Mouse (Mus musculus) embryonic fibroblast, embryonic 13.5 days (primary cell): ENCODE results near the gene Myo18a. TPM values are rescaled to one million over a fixed set of nuclear protein-coding genes. Genes with fewer than 3 reads are reported as not detected.

Experiments
- H3K27ac ChIP-seq: 2 replicates; pipeline ENCODE4 v1.5.1; 2012; ENCODE audit warnings: low read length, control low read depth, inconsistent platforms; ENCODE audit not compliant: insufficient read depth
- H3K4me1 ChIP-seq: 2 replicates; pipeline ENCODE4 v1.6.1; 2011; ENCODE audit warnings: low read length; ENCODE audit not compliant: control insufficient read depth, insufficient read depth
- H3K4me3 ChIP-seq: 2 replicates; pipeline ENCODE4 v1.5.1; 2011; ENCODE audit warnings: mild to moderate bottlenecking, control low read depth, low read length; ENCODE audit not compliant: insufficient read depth
- CTCF ChIP-seq: IDR thresholded peaks from 2 replicates; pipeline ENCODE4 v1.5.1; 2011; ENCODE audit warnings: mild to moderate bottlenecking, control low read depth, low read length, moderate library complexity, borderline replicate concordance; ENCODE audit not compliant: insufficient read depth
- POLR2A ChIP-seq: IDR thresholded peaks from 2 replicates; pipeline ENCODE4 v1.6.1; 2011; ENCODE audit warnings: low read depth, mild to moderate bottlenecking, control low read depth, low read length, moderate library complexity
- polyA plus RNA-seq: library from polyadenylated mRNA; stranded (reverse); fragments of >200 nt; gene quantifications from 2 replicates; pipeline ENCODE4 v1.2.4, GENCODE M21; 2011; ENCODE audit warnings: low read depth; ENCODE audit not compliant: missing spikeins, insufficient read length

Gene Myo18a
- polyA plus RNA-seq, 1 experiment: 20.1 TPM

DNA sequence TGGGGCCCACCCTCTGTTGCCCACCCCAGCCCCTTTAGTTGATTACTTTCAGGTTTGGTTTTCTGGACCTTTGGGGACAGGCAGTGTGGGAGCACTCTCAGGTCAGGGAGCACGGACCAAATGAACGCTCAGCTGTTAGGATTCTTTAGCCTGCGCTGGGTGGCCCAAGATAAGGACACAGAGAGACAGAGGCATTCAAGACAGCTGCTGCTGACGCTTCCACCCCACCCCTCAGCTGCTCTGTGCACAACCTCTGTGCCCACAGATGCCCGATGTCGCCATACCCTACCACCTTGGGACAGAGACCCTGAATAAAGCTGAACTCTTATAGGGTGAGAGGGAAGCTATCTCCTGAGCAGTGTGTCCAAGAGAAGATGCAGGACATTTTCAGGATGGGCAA is 47.0 kb downstream of the Myo18a start:
- no peaks in the 10 kb centered on the region; the same call in 1 of the 2 replicates for H3K4me1 ChIP-seq
- H3K27ac ChIP-seq: no peak overlapping the region
- no peak for TF ChIP-seq CTCF
- TF ChIP-seq POLR2A: no peak
- H3K4me3 ChIP-seq: no peak overlapping the region

DNA sequence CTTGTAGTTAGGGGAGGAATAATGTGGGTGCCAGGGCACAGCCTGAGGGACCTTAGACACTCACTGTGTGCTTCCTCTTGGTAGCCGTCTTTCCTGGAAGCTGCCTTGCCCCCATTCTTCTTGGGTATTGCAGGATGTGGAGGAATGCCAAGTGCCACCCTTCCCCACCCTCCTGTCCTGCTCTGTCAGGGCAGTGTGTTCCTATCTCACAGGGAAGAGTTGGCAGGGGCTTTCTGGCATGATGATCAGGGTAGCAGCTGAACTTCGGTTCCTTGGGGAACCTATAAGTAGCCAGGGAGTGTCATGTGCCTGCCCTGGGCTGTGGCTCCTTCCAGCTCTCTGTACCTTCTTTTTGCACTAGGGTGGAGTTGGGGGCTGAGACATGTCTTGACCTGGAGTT is 50.9 kb downstream of the Myo18a start:
- H3K4me3 ChIP-seq: no peak overlapping the region
- H3K27ac ChIP-seq: no peak overlapping the region
- no peak for TF ChIP-seq POLR2A
- TF ChIP-seq CTCF: no peak
- H3K4me1 ChIP-seq: no peaks in the 10 kb centered on the region

DNA sequence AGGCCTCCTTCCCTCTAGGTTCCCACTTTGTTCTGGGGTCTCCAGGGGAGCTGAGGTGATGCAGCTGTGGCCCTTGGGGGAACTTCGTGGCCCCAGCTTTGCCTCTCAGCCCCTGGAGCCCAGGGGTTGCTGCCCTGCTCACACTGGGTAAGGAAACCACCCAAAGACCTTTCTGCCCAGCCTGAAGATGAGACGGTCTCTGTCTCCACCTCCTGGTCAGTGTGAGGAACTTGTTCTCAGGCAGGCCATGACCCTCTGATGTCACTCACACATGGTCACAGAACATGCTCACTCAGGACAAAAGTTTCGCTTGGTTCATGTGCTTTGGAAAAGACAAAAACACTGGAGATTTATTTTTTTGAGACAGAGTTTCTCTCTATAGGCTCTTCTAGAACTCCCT is 53.0 kb downstream of the Myo18a start:
- no peak overlapping the region for H3K4me3 ChIP-seq
- H3K27ac ChIP-seq: no peak overlapping the region
- TF ChIP-seq POLR2A: no peak
- peak; percentile 96 for TF ChIP-seq CTCF

DNA sequence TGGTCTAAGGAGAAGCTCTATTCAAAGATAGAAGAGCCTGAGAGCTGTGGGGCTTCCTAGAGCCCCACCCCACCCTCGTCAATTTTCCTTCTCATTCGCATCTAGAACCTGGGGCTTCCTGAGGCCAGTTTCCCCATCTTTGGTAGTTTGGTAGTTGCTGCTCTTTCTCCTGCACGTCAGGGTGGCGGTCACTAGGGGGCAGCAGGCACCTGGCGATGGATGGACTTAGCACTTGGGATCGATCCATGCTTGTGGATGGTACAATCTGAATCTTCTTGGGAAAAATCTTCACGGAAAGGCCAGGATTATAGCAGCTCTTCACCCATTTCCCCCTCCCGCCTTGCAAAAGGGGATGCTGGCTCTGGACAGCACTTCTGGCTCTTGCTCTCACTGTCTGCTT is 58.6 kb downstream of the Myo18a start:
- peak; percentile 95 for TF ChIP-seq CTCF
- no peak for TF ChIP-seq POLR2A
- no peak overlapping the region for H3K4me3 ChIP-seq
- H3K27ac ChIP-seq: no peak overlapping the region
- no peaks in the 10 kb centered on the region for H3K4me1 ChIP-seq

More for the DNA sequence above, 53.0 kb downstream of the Myo18a start:
- no peaks in the 10 kb centered on the region for H3K4me1 ChIP-seq

DNA sequence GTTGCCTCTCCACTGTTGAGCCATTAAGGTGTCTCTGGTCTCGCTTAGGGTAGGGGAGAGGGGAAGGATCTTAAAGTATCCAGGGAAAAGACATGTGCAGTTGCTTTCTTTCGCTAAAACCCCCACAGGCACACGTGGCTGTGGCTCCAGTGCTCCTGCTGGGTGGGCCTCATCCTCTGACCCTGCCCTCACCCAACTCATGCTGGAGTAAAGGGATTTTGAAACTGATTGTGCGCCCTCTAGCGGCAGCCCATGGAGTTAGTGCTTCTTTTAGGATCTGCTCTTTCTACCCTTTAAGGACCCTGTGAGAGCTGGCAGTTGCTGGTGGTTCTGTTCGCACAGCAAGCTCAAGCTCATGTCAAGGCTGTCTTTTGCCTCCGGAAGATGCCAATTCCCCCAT is 59.7 kb downstream of the Myo18a start:
- Histone ChIP-seq H3K27ac (no peak overlapping the region), H3K4me3 (no peak overlapping the region), H3K4me1 (no peaks in the 10 kb centered on the region)
- TF ChIP-seq CTCF: peak; percentile 59; the same call in 1 of the 2 replicates
- TF ChIP-seq POLR2A: no peak

DNA sequence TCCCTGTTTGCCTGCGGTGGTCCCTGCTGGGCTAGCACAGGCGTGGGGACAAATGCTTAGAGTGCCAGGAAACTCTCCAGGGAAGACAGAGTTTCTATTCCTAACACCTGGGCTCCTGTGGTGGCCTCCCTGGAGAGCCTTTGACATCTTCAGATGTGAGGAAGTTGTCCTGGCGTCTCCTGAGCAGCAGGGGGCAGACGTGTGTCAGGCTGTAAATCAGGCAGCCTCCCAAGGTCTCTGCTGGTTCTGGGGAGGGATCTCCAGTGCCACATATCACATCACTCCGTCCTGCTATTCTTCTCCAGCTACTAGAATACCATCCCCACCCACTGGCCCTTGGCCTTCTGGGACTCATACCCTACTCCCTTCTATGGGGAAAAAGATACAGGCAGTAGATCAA is 62.8 kb downstream of the Myo18a start:
- Histone ChIP-seq H3K27ac (no peak overlapping the region), H3K4me3 (no peak overlapping the region), H3K4me1 (no peaks in the 10 kb centered on the region)
- TF ChIP-seq CTCF (peak; percentile 88; the same call in 1 of the 2 replicates), POLR2A (no peak)

DNA sequence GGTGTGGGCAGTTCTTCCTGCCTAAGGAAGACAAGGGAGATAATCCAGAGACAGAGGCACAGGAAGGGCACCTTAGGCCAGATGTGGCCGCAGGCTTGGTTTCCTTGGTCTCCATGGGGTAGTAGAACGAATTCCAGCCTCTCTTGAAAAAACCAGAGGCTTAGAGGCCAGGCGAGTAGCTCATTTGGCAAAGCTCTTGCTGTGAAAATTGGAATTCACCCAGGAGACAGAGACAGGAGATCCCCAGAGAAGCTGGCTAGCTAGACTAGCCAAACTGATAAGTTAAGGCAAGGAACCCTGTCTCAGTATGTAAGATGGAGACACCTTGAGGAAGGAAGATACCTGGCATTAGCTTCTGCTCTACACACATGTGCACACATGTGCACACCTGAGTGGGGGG is 63.3 kb downstream of the Myo18a start:
- H3K4me1 ChIP-seq: no peaks in the 10 kb centered on the region
- TF ChIP-seq CTCF (no peak), POLR2A (no peak)
- no peak overlapping the region for H3K27ac ChIP-seq
- H3K4me3 ChIP-seq: no peak overlapping the region

DNA sequence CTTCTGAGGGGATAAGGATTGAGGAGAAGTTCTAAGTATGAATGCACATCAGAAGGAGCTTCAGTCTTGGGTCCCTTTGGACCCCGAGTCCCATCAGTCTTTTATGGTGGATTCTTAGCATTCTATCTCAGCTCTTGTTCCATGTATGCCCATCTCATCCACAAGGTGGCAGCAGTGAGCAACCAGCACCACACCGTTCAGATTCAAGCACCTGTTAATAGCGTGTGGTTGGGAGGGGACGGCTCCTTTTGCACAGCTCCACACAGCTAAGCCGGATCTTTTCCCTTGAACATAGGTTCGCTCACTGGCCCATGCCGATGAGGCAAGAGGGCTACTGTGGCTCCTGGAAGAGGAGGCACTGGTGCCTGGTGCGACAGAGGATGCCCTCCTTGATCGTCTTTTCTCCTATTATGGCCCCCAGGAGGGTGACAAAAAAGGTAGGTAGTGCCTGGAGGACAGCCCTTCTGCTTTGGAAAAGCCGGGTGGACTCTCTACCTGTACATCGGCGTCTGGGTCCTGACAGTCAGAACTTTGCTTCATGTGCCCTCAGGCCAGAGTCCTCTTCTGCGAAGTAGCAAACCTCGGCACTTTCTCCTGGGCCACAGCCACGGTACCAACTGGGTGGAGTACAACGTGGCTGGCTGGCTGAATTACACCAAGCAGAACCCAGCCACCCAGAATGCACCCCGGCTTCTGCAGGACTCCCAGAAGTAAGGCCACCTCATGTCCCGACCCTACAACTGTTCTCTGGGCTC is 64.4 kb downstream of the Myo18a start:
- TF ChIP-seq POLR2A (no peak), CTCF (peak; percentile 96)
- Histone ChIP-seq H3K4me3 (no peak overlapping the region), H3K27ac (no peak overlapping the region), H3K4me1 (no peaks in the 10 kb centered on the region)

DNA sequence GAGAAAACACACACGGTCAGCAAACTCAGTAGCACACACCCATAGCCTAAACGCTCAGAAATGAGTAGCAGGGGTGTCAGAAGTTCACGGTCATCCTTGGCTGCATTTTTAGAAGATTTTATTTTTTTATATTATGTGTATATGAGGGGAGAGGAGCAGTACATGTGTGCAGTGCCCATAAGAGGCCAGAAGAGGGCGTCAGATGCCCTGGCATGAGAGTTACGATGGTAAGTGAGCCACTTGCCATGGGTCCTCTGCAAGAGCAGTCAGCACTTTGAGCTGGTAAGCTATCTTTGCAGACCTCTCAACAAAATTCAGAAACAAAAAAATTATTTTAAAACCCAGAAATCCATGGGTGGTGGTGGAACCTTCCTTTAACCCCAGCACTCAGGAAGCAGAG is 65.1 kb downstream of the Myo18a start:
- TF ChIP-seq CTCF (no peak; the same call in 1 of the 2 replicates), POLR2A (no peak)
- Histone ChIP-seq H3K27ac (no peak overlapping the region), H3K4me3 (no peak overlapping the region), H3K4me1 (no peaks in the 10 kb centered on the region)

DNA sequence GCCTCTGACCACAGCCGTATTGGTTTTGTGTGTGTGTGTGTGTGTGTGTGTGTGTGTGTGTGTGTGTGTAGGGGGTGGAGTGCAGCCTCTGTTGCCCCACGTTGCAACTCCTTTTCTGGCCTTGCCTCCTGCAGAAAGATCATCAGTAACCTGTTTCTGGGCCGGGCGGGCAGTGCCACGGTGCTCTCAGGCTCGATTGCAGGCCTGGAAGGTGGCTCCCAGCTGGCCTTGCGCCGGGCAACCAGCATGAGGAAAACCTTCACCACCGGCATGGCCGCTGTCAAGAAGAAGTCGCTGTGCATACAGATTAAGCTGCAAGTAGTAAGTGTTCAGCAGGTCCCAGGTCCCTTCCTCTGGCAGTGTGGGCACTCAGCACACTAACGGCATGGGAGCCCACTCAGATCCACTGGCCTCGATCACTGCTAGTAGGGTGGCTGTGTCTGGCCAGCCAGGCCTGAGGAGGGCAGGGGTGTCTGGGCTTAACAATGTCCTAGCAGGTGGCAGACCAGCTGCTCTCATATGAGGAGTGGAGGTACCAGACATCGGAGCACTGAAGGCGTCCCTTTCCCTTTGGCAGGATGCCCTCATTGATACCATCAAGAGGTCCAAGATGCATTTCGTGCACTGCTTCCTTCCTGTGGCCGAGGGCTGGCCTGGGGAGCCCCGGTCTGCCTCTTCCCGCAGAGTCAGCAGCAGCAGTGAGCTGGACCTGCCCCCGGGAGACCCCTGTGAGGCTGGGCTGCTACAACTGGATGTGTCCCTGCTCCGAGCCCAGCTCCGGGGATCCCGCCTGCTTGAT is 66.2 kb downstream of the Myo18a start:
- H3K4me1 ChIP-seq: no peaks in the 10 kb centered on the region
- TF ChIP-seq POLR2A: no peak
- no peak for TF ChIP-seq CTCF
- H3K4me3 ChIP-seq: no peak overlapping the region
- H3K27ac ChIP-seq: no peak overlapping the region
